Mouse (Mus musculus): ENCODE measurements around the gene P4hb. TPM values are rescaled to one million over a fixed set of nuclear protein-coding genes. Genes with fewer than 3 reads are reported as not detected.

The P4hb gene
- polyA plus RNA-seq, 1 experiment = 338 TPM

- Histone ChIP-seq H3K9ac (ENCODE audit: low read depth, poor library complexity, severe bottlenecking) (peak overlapping the region; percentile 65), H3K4me1 (ENCODE audit: control insufficient read depth, insufficient read depth, low read length) (peaks cover 4% of the 10 kb centered on the region), H3K27me3 (ENCODE audit: control insufficient read depth, insufficient read depth, low read length, poor library complexity, severe bottlenecking) (no peaks in the 10 kb centered on the region), H3K4me3 (ENCODE audit: low read depth, low read length) (peak overlapping the region; percentile 83), H3K27ac (ENCODE audit: insufficient read depth, low read length) (peak overlapping the region; percentile 4; the same call in 1 of the 2 replicates), H3K9me3 (replicated peaks; ENCODE audit: control insufficient read depth, insufficient read depth, low read length, poor library complexity, severe bottlenecking) (no peaks in the 10 kb centered on the region), H3K36me3 (ENCODE audit: control insufficient read depth, insufficient read depth, low read length, poor library complexity, severe bottlenecking) (peaks cover 10% of the 10 kb centered on the region)
- TF ChIP-seq CTCF (IDR thresholded peaks at IDR 0.05; ENCODE audit: low read depth, low read length) (no peak), POLR2A (IDR thresholded peaks at IDR 0.05; ENCODE audit: insufficient read depth, low read length) (no peak), EP300 (IDR thresholded peaks at IDR 0.05; ENCODE audit: insufficient read depth, low read depth, low read length) (no peak)
Measured at GRCm38 (mm10) chr11:120616617-120617294, 43.7 kb upstream of the P4hb start.

- peaks cover 18% of the 10 kb centered on the region for H3K36me3 ChIP-seq (ENCODE audit: control insufficient read depth, insufficient read depth, low read length, poor library complexity, severe bottlenecking)
- no peak for TF ChIP-seq EP300 (IDR thresholded peaks at IDR 0.05; ENCODE audit: insufficient read depth, low read depth, low read length)
- no peak for TF ChIP-seq POLR2A (IDR thresholded peaks at IDR 0.05; ENCODE audit: insufficient read depth, low read length)
- no peak for TF ChIP-seq CTCF (IDR thresholded peaks at IDR 0.05; ENCODE audit: low read depth, low read length)
- H3K27ac ChIP-seq (ENCODE audit: insufficient read depth, low read length) = no peak overlapping the region
- no peak overlapping the region for H3K9ac ChIP-seq (ENCODE audit: low read depth, poor library complexity, severe bottlenecking)
- no peaks in the 10 kb centered on the region for H3K27me3 ChIP-seq (ENCODE audit: control insufficient read depth, insufficient read depth, low read length, poor library complexity, severe bottlenecking)
- peaks cover 4% of the 10 kb centered on the region for H3K4me1 ChIP-seq (ENCODE audit: control insufficient read depth, insufficient read depth, low read length)
- H3K9me3 ChIP-seq (replicated peaks; ENCODE audit: control insufficient read depth, insufficient read depth, low read length, poor library complexity, severe bottlenecking) = no peaks in the 10 kb centered on the region
- H3K4me3 ChIP-seq (ENCODE audit: low read depth, low read length) = no peak overlapping the region
Measured at GRCm38 (mm10) chr11:120615606-120616203, 42.7 kb upstream of the P4hb start.

- no peak for TF ChIP-seq EP300 (IDR thresholded peaks at IDR 0.05; ENCODE audit: insufficient read depth, low read depth, low read length)
- TF ChIP-seq POLR2A (IDR thresholded peaks at IDR 0.05; ENCODE audit: insufficient read depth, low read length) = no peak
- no peak for TF ChIP-seq CTCF (IDR thresholded peaks at IDR 0.05; ENCODE audit: low read depth, low read length)
- Histone ChIP-seq H3K4me1 (ENCODE audit: control insufficient read depth, insufficient read depth, low read length) (peaks cover 4% of the 10 kb centered on the region), H3K27ac (ENCODE audit: insufficient read depth, low read length) (no peak overlapping the region), H3K27me3 (ENCODE audit: control insufficient read depth, insufficient read depth, low read length, poor library complexity, severe bottlenecking) (no peaks in the 10 kb centered on the region), H3K4me3 (ENCODE audit: low read depth, low read length) (no peak overlapping the region), H3K9me3 (replicated peaks; ENCODE audit: control insufficient read depth, insufficient read depth, low read length, poor library complexity, severe bottlenecking) (no peaks in the 10 kb centered on the region), H3K9ac (ENCODE audit: low read depth, poor library complexity, severe bottlenecking) (no peak overlapping the region), H3K36me3 (ENCODE audit: control insufficient read depth, insufficient read depth, low read length, poor library complexity, severe bottlenecking) (peaks cover 18% of the 10 kb centered on the region)
Measured at GRCm38 (mm10) chr11:120615167-120615566, 42.1 kb upstream of the P4hb start.

- Histone ChIP-seq H3K27ac (ENCODE audit: insufficient read depth, low read length) (no peak overlapping the region), H3K27me3 (ENCODE audit: control insufficient read depth, insufficient read depth, low read length, poor library complexity, severe bottlenecking) (no peaks in the 10 kb centered on the region), H3K9ac (ENCODE audit: low read depth, poor library complexity, severe bottlenecking) (no peak overlapping the region), H3K9me3 (replicated peaks; ENCODE audit: control insufficient read depth, insufficient read depth, low read length, poor library complexity, severe bottlenecking) (no peaks in the 10 kb centered on the region), H3K36me3 (ENCODE audit: control insufficient read depth, insufficient read depth, low read length, poor library complexity, severe bottlenecking) (peaks cover 18% of the 10 kb centered on the region), H3K4me3 (ENCODE audit: low read depth, low read length) (no peak overlapping the region), H3K4me1 (ENCODE audit: control insufficient read depth, insufficient read depth, low read length) (peaks cover 2% of the 10 kb centered on the region)
- no peak for TF ChIP-seq EP300 (IDR thresholded peaks at IDR 0.05; ENCODE audit: insufficient read depth, low read depth, low read length)
- no peak for TF ChIP-seq POLR2A (IDR thresholded peaks at IDR 0.05; ENCODE audit: insufficient read depth, low read length)
- no peak for TF ChIP-seq CTCF (IDR thresholded peaks at IDR 0.05; ENCODE audit: low read depth, low read length)
Measured at GRCm38 (mm10) chr11:120613976-120614375, 40.9 kb upstream of the P4hb start.

DNA sequence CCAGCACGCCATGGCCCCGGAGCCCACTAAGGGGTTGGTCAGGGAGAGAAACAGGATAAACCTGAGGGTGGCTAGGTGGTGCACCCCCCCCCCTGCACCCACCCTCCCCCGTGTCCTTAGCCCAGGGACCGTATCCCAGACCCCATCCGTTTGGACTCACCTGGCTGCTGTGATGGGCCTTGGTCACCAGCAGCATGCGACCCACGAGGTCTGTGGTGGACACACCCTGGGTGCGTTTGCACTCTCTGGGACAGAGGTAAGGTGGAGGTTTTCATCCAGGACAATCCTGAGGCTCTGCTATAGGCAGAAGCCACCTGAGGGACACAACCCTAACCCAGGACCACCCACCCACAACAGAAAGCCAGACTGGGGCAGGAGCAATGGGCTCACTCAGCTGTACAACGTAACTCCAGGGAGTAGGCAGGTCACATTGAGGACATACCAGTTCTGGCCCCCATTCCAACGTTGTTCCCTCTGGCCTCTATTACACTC is 40.5 kb upstream of the P4hb start:
- peaks cover 18% of the 10 kb centered on the region for H3K36me3 ChIP-seq (ENCODE audit: control insufficient read depth, insufficient read depth, low read length, poor library complexity, severe bottlenecking)
- H3K4me1 ChIP-seq (ENCODE audit: control insufficient read depth, insufficient read depth, low read length) = peaks cover 2% of the 10 kb centered on the region
- H3K27me3 ChIP-seq (ENCODE audit: control insufficient read depth, insufficient read depth, low read length, poor library complexity, severe bottlenecking) = no peaks in the 10 kb centered on the region
- H3K9ac ChIP-seq (ENCODE audit: low read depth, poor library complexity, severe bottlenecking) = no peak overlapping the region
- no peak overlapping the region for H3K27ac ChIP-seq (ENCODE audit: insufficient read depth, low read length)
- H3K9me3 ChIP-seq (replicated peaks; ENCODE audit: control insufficient read depth, insufficient read depth, low read length, poor library complexity, severe bottlenecking) = no peaks in the 10 kb centered on the region
- no peak for TF ChIP-seq EP300 (IDR thresholded peaks at IDR 0.05; ENCODE audit: insufficient read depth, low read depth, low read length)
- TF ChIP-seq CTCF (IDR thresholded peaks at IDR 0.05; ENCODE audit: low read depth, low read length) = no peak
- no peak for TF ChIP-seq POLR2A (IDR thresholded peaks at IDR 0.05; ENCODE audit: insufficient read depth, low read length)
- H3K4me3 ChIP-seq (ENCODE audit: low read depth, low read length) = no peak overlapping the region

- Histone ChIP-seq H3K9ac (ENCODE audit: low read depth, poor library complexity, severe bottlenecking) (no peak overlapping the region), H3K4me1 (ENCODE audit: control insufficient read depth, insufficient read depth, low read length) (peaks cover 2% of the 10 kb centered on the region), H3K9me3 (replicated peaks; ENCODE audit: control insufficient read depth, insufficient read depth, low read length, poor library complexity, severe bottlenecking) (no peaks in the 10 kb centered on the region), H3K36me3 (ENCODE audit: control insufficient read depth, insufficient read depth, low read length, poor library complexity, severe bottlenecking) (peaks cover 18% of the 10 kb centered on the region), H3K27ac (ENCODE audit: insufficient read depth, low read length) (no peak overlapping the region), H3K27me3 (ENCODE audit: control insufficient read depth, insufficient read depth, low read length, poor library complexity, severe bottlenecking) (no peaks in the 10 kb centered on the region), H3K4me3 (ENCODE audit: low read depth, low read length) (no peak overlapping the region)
- TF ChIP-seq EP300 (IDR thresholded peaks at IDR 0.05; ENCODE audit: insufficient read depth, low read depth, low read length) (no peak), CTCF (IDR thresholded peaks at IDR 0.05; ENCODE audit: low read depth, low read length) (peak; percentile 92), POLR2A (IDR thresholded peaks at IDR 0.05; ENCODE audit: insufficient read depth, low read length) (no peak)
Measured at GRCm38 (mm10) chr11:120612763-120613162, 39.7 kb upstream of the P4hb start.
